Mouse (Mus musculus) midbrain, embryonic 11.5 days (tissue): ENCODE data around the gene Smcp. TPM values are rescaled to one million over a fixed set of nuclear protein-coding genes. Genes with fewer than 3 reads are reported as not detected.

Experiments
- ATAC-seq: fragments of 200-750 bp; cut with Nextera tagmentation; 2 replicates; pipeline ENCODE4 v1.8.0; 2017; ENCODE audit warnings: moderate TSS enrichment, moderate library complexity; ENCODE audit not compliant: low FRiP score
- DNase-seq: peaks from one replicate; pipeline ENCODE4 v3.0.0; 2015; ENCODE audit warnings: low spot score; ENCODE audit errors: missing footprints
- H3K27ac ChIP-seq: fragments of 300-500 bp; sonication (generic); 2 replicates; pipeline ENCODE4 v1.5.1; 2014; ENCODE audit warnings: low read depth, low read length
- H3K27me3 ChIP-seq: fragments of 300-500 bp; sonication (generic); 2 replicates; pipeline ENCODE4 v1.6.1; 2014; ENCODE audit warnings: mild to moderate bottlenecking, low read length, moderate library complexity, mixed read lengths; ENCODE audit not compliant: control insufficient read depth, insufficient read depth
- H3K36me3 ChIP-seq: fragments of 300-500 bp; sonication (generic); 2 replicates; pipeline ENCODE4 v1.6.1; 2014; ENCODE audit warnings: mild to moderate bottlenecking, low read length, moderate library complexity, mixed read lengths; ENCODE audit not compliant: control insufficient read depth, insufficient read depth
- H3K4me1 ChIP-seq: fragments of 300-500 bp; sonication (generic); 2 replicates; pipeline ENCODE4 v1.6.1; 2014; ENCODE audit warnings: low read length; ENCODE audit not compliant: control insufficient read depth, insufficient read depth
- H3K4me2 ChIP-seq: fragments of 300-500 bp; sonication (generic); 2 replicates; pipeline ENCODE4 v1.6.1; 2014; ENCODE audit warnings: mild to moderate bottlenecking, moderate library complexity
- H3K4me3 ChIP-seq: fragments of 300-500 bp; sonication (generic); 2 replicates; pipeline ENCODE4 v1.5.1; 2014; ENCODE audit warnings: low read depth, low read length
- H3K9ac ChIP-seq: fragments of 300-500 bp; sonication (generic); 2 replicates; pipeline ENCODE4 v1.6.1; 2014; ENCODE audit warnings: low read length
- H3K9me3 ChIP-seq: fragments of 300-500 bp; sonication (generic); 2 replicates; pipeline ENCODE4 v1.6.1; 2016; ENCODE audit warnings: low read length; ENCODE audit not compliant: control insufficient read depth
- WGBS: fragments of 180-500 bp; shearing (Covaris S2); extraction: QIAGEN DNeasy Blood & Tissue Kit; methylation state at CpG from one replicate; pipeline ENCODE4 v1.1.7; 2014; 5-methylcytosine and 5-hydroxymethylcytosine counted together
- polyA plus RNA-seq: library from polyadenylated mRNA; unstranded; fragments of >200 nt; fragmentation: Nextera tagmentation; extraction: Ambion mirVana; gene quantifications from 2 replicates; pipeline ENCODE4 v1.2.1, GENCODE M21; 2014

Smcp gene
- polyA plus RNA-seq, 1 experiment from 2014 or later = not detected

DNA sequence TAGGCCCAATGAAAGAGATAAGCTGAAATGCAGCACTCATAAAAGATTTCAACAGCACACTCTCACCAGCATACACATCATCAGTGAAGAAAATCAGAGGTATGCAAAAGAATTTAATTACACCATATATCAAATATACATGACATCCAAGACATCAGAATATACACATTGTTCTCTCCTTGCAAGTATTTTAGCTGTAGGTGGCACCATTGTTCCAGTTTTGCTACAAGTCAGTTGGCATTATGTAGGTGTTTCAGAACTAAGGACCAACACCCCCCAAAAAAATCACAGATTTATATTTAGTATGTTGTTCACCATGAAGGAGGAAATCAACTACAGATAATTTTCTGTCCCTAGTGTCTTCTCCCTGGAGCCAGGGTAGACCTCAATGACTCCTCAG is 23.4 kb downstream of the Smcp start:
- Histone ChIP-seq H3K36me3 (no peaks in the 10 kb centered on the region), H3K9ac (no peak overlapping the region), H3K27me3 (no peaks in the 10 kb centered on the region), H3K9me3 (no peaks in the 10 kb centered on the region), H3K4me2 (no peak overlapping the region), H3K4me3 (no peak overlapping the region), H3K4me1 (no peaks in the 10 kb centered on the region), H3K27ac (no peak overlapping the region)
- DNase-seq (no peak), ATAC-seq (no peak)

DNA sequence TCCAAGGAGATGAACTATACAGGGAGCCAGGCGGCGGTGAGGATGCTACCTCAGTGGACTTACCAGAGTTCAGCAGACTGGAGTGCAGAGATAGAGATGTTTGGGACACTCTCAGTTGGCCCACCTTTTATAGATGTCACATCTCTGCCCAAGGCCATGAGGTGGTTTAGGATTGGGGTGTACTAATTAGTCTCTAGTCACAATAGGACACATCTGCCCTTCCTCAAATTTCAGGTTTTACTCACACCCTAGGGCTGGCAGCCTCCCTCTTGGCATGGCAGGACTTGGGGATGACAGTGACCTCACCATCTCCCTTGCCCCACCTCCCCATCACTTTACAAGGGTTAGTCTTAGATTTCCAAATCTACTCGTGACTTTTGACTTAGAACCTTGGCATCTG is 54.4 kb downstream of the Smcp start, which contains the start of gene 2310046K23Rik:
2310046K23Rik (minus strand) TSS at position 101 of the 400 bp plus-strand sequence.
- Histone ChIP-seq H3K4me3 (no peak within 1 kb of the TSS), H3K36me3 (no peaks in the 10 kb centered on the region), H3K27ac (no peak within 1 kb of the TSS), H3K27me3 (no peaks in the 10 kb centered on the region), H3K9me3 (no peaks in the 10 kb centered on the region), H3K9ac (no peak within 1 kb of the TSS), H3K4me2 (no peak within 1 kb of the TSS), H3K4me1 (no peaks in the 10 kb centered on the region)
- ATAC-seq = no peak
- DNase-seq = no peak
- 90% methylated on average over 3 of the region's 3 CpGs for WGBS

Other genes with a start within 250 kb of the Smcp start
- not detected in 2 replicates for gene Sprr2d, start 249.9 kb downstream of the Smcp start, polyA plus RNA-seq
- not detected in 2 replicates for gene Sprr2e, start 236.9 kb downstream of the Smcp start, polyA plus RNA-seq
- gene Sprr2f, start 223.8 kb downstream of the Smcp start, polyA plus RNA-seq = not detected in 2 replicates
- gene Sprr2h, start 203.3 kb downstream of the Smcp start, polyA plus RNA-seq = not detected in 2 replicates
- gene Sprr2i, start 181.0 kb downstream of the Smcp start, polyA plus RNA-seq = not detected in 2 replicates
- gene Sprr2j-ps, start 170.9 kb downstream of the Smcp start, polyA plus RNA-seq = not detected in 2 replicates
- gene Gm9774, start 159.6 kb downstream of the Smcp start, polyA plus RNA-seq = 6.5 and 6.8 TPM in 2 replicates
- not detected in 2 replicates for gene Sprr2k, start 156.4 kb downstream of the Smcp start, polyA plus RNA-seq
- not detected in 2 replicates for gene Sprr1b, start 150.2 kb downstream of the Smcp start, polyA plus RNA-seq
- not detected in 2 replicates for gene Sprr3, start 130.3 kb downstream of the Smcp start, polyA plus RNA-seq
- not detected in 2 replicates for gene Sprr1a, start 103.1 kb downstream of the Smcp start, polyA plus RNA-seq
- not detected in 2 replicates for gene Sprr4, start 88.5 kb downstream of the Smcp start, polyA plus RNA-seq
- gene 2310046K23Rik, start 54.5 kb downstream of the Smcp start, polyA plus RNA-seq = not detected in 2 replicates
- gene Ivl, start 15.3 kb downstream of the Smcp start, polyA plus RNA-seq = not detected in 2 replicates
- not detected in 2 replicates for gene 2210017I01Rik, start 18.5 kb upstream of the Smcp start, polyA plus RNA-seq
- gene Lce6a, start 32.7 kb upstream of the Smcp start, polyA plus RNA-seq = not detected in 2 replicates
- not detected in 2 replicates for gene Lce1a1, start 59.3 kb upstream of the Smcp start, polyA plus RNA-seq
- not detected in 2 replicates for gene Lce1b, start 67.9 kb upstream of the Smcp start, polyA plus RNA-seq
- gene Lce1a2, start 81.3 kb upstream of the Smcp start, polyA plus RNA-seq = not detected in 2 replicates
- not detected in 2 replicates for gene Lce1c, start 90.2 kb upstream of the Smcp start, polyA plus RNA-seq
- not detected in 2 replicates for gene Lce1d, start 98.2 kb upstream of the Smcp start, polyA plus RNA-seq
- not detected in 2 replicates for gene Lce1e, start 120.1 kb upstream of the Smcp start, polyA plus RNA-seq
- not detected in 2 replicates for gene Lce1f, start 131.4 kb upstream of the Smcp start, polyA plus RNA-seq
- gene Gm38119, start 150.1 kb upstream of the Smcp start, polyA plus RNA-seq = not detected in 2 replicates
- gene Lce1g, start 163.3 kb upstream of the Smcp start, polyA plus RNA-seq = not detected in 2 replicates
- gene Lce1h, start 176.1 kb upstream of the Smcp start, polyA plus RNA-seq = not detected in 2 replicates
- gene Lce1i, start 189.9 kb upstream of the Smcp start, polyA plus RNA-seq = not detected in 2 replicates
- not detected in 2 replicates for gene Lce1j, start 201.5 kb upstream of the Smcp start, polyA plus RNA-seq
- gene Lce1k, start 218.9 kb upstream of the Smcp start, polyA plus RNA-seq = not detected in 2 replicates
- not detected in 2 replicates for gene Kprp, start 238.2 kb upstream of the Smcp start, polyA plus RNA-seq